Mouse (Mus musculus) ES-E14 (cell line): ENCODE measurements at regions not wholly inside any gene's neighbourhood (a gene's known extent, or its start where the extent isn't known, plus 50 kb on each side); places are given as distances from the start of the nearest gene placed in this dataset.

Source experiments
- DNase-seq: peaks from one replicate; pipeline ENCODE4 v3.0.0-alpha.2; 2013; ENCODE audit warnings: low read depth, low spot score
- H3K27ac ChIP-seq: 2 replicates; pipeline ENCODE4 v1.5.1; 2012; ENCODE audit warnings: low read depth, mild to moderate bottlenecking, low read length, moderate library complexity, mixed read lengths; ENCODE audit not compliant: poor library complexity, insufficient read depth, severe bottlenecking
- H3K36me3 ChIP-seq: 2 replicates; pipeline ENCODE4 v1.6.1; 2012; ENCODE audit warnings: mild to moderate bottlenecking, low read length, moderate library complexity, mixed read lengths; ENCODE audit not compliant: control insufficient read depth, poor library complexity, insufficient read depth, severe bottlenecking
- H3K4me1 ChIP-seq, 2 experiments: fragments of 150-350 bp in 1 of 2; sonication (generic) in 1 of 2; 2 replicates each; pipeline ENCODE4 v1.6.1; 2012; ENCODE audit warnings: low read length in 2 of 2, mild to moderate bottlenecking in 1 of 2, mixed read lengths in 1 of 2; ENCODE audit not compliant: control insufficient read depth in 2 of 2, insufficient read depth in 2 of 2, poor library complexity in 1 of 2
- H3K4me3 ChIP-seq, 2 experiments: fragments of 150-350 bp in 1 of 2; sonication (generic) in 1 of 2; 2 replicates each; pipeline ENCODE4 v1.5.1; 2012; ENCODE audit warnings: low read length in 2 of 2, low read depth in 1 of 2, mild to moderate bottlenecking in 1 of 2, mixed read lengths in 1 of 2; ENCODE audit not compliant: insufficient read depth in 1 of 2, poor library complexity in 1 of 2, severe bottlenecking in 1 of 2
- H3K9ac ChIP-seq: 2 replicates; pipeline ENCODE4 v1.6.1; 2012; ENCODE audit warnings: low read depth, mild to moderate bottlenecking, low read length, mixed read lengths; ENCODE audit not compliant: poor library complexity, insufficient read depth, severe bottlenecking
- H3K9me3 ChIP-seq: fragments of 150-350 bp; sonication (generic); 2 replicates; pipeline ENCODE4 v1.6.1; 2012; ENCODE audit warnings: low read depth, mild to moderate bottlenecking, low read length; ENCODE audit not compliant: control insufficient read depth, insufficient read depth
- CHD2 ChIP-seq: IDR thresholded peaks from 2 replicates; pipeline ENCODE4 v1.6.1; 2014; ENCODE audit warnings: mild to moderate bottlenecking, low read depth, low read length, inconsistent platforms
- HCFC1 ChIP-seq: IDR thresholded peaks from 2 replicates; pipeline ENCODE4 v1.6.1; 2012; ENCODE audit warnings: low read length, inconsistent platforms, borderline replicate concordance; ENCODE audit not compliant: insufficient read depth
- MAFK ChIP-seq: IDR thresholded peaks from 2 replicates; pipeline ENCODE4 v1.6.1; 2014; ENCODE audit warnings: mild to moderate bottlenecking, low read depth, low read length, inconsistent platforms; ENCODE audit not compliant: insufficient read depth
- ZC3H11A ChIP-seq: IDR thresholded peaks from 2 replicates; pipeline ENCODE4 v1.6.1; 2012; ENCODE audit warnings: low read depth, mild to moderate bottlenecking, inconsistent platforms, low read length, borderline replicate concordance
- ZNF384 ChIP-seq: IDR thresholded peaks from 2 replicates; pipeline ENCODE4 v1.6.1; 2012; ENCODE audit warnings: low read depth, low read length, inconsistent platforms
- in situ Hi-C, 2 experiments: fragments of 600-800 bp; cut with MboI; formaldehyde crosslinking; loops; one replicate each; pipeline ENCODE4 v1.15.1; 2025; ENCODE audit warnings: low sequenced_read_pairs in 2 of 2, inconsistent platforms in 1 of 2; ENCODE audit not compliant: unreplicated experiment in 2 of 2

GRCm38 (mm10) chr1:143006045-143006444 lies 634.4 kb upstream of the B3galt2 start:
- in situ Hi-C loops = no loop called here
- no peak overlapping the region for H3K27ac ChIP-seq
- TF ChIP-seq CHD2 (no peak), HCFC1 (no peak), MAFK (no peak), ZC3H11A (no peak), ZNF384 (no peak)
- no peak overlapping the region for H3K9ac ChIP-seq
- no peaks in the 10 kb centered on the region for H3K36me3 ChIP-seq
- DNase-seq = no peak
- H3K9me3 ChIP-seq = no peaks in the 10 kb centered on the region
- no peak overlapping the region for H3K4me3 ChIP-seq
- no peaks in the 10 kb centered on the region for H3K4me1 ChIP-seq

- TF ChIP-seq CHD2 (no peak), HCFC1 (no peak), MAFK (no peak), ZC3H11A (no peak), ZNF384 (no peak)
- H3K9me3 ChIP-seq = no peaks in the 10 kb centered on the region
- H3K4me3 ChIP-seq = no peak overlapping the region
- no peaks in the 10 kb centered on the region for H3K36me3 ChIP-seq
- no peak overlapping the region for H3K27ac ChIP-seq
- H3K9ac ChIP-seq = no peak overlapping the region
- in situ Hi-C loops = no loop called here
- DNase-seq = no peak
- no peaks in the 10 kb centered on the region for H3K4me1 ChIP-seq
These were observed 620.5 kb upstream of the B3galt2 start for GRCm38 (mm10) chr1:143019982-143020381.

- Histone ChIP-seq H3K9me3 (no peaks in the 10 kb centered on the region), H3K4me3 (no peak overlapping the region), H3K36me3 (no peaks in the 10 kb centered on the region), H3K4me1 (no peaks in the 10 kb centered on the region), H3K27ac (no peak overlapping the region), H3K9ac (no peak overlapping the region)
- no peak for DNase-seq
- in situ Hi-C loops = no loop called here
- TF ChIP-seq HCFC1 (no peak), MAFK (no peak), ZC3H11A (no peak), ZNF384 (no peak), CHD2 (no peak)
These were observed 587.3 kb upstream of the B3galt2 start for GRCm38 (mm10) chr1:143053161-143053560.

DNA sequence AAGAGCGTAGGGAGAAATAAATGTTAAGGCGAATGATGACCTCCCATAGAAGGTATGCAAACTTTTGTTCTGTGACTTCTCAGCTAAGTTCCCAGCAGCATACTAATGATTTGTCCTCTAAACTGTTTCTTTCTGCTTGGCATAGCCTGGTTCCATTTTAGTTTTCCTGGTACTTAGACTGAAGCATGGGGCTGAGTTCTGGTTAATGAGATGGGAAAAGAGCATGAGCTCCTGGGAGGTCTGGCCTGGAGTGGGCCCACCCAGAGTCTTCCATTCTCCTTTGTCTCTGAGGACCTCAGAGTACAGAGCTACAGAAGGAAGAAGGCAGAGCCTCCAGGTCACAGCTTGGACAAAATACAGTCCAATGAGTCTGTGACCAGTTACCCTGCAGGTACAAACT lies 586.9 kb upstream of the B3galt2 start:
- Histone ChIP-seq H3K4me3 (no peak overlapping the region), H3K27ac (no peak overlapping the region), H3K4me1 (no peaks in the 10 kb centered on the region), H3K9me3 (no peaks in the 10 kb centered on the region), H3K36me3 (no peaks in the 10 kb centered on the region), H3K9ac (no peak overlapping the region)
- TF ChIP-seq CHD2 = no peak
- TF ChIP-seq ZC3H11A = no peak
- TF ChIP-seq MAFK = no peak
- no peak for TF ChIP-seq ZNF384
- TF ChIP-seq HCFC1 = no peak
- no peak for DNase-seq
- in situ Hi-C loops = no loop called here

GRCm38 (mm10) chr1:143054451-143055024 lies 585.9 kb upstream of the B3galt2 start:
- TF ChIP-seq MAFK (no peak), CHD2 (no peak), ZNF384 (no peak), HCFC1 (no peak), ZC3H11A (no peak)
- Histone ChIP-seq H3K27ac (no peak overlapping the region), H3K4me3 (no peak overlapping the region), H3K9me3 (no peaks in the 10 kb centered on the region), H3K36me3 (no peaks in the 10 kb centered on the region), H3K4me1 (no peaks in the 10 kb centered on the region), H3K9ac (no peak overlapping the region)
- in situ Hi-C loops = no loop called here
- no peak for DNase-seq
